Mouse (Mus musculus) megakaryocyte, embryonic 14.5 days (primary cell): Measurements from ENCODE around the gene Spi1. TPM values are rescaled to one million over a fixed set of nuclear protein-coding genes. Genes with fewer than 3 reads are reported as not detected.

Experiments
- H3K27me3 ChIP-seq: replicated peaks from 2 replicates; pipeline ENCODE3; 2012; ENCODE audit warnings: inconsistent platforms
- H3K36me3 ChIP-seq: replicated peaks from 2 replicates; pipeline ENCODE3; 2012; ENCODE audit warnings: low read length, inconsistent platforms, mixed read lengths
- H3K4me1 ChIP-seq: 2 replicates; pipeline ENCODE4 v1.6.1; 2012; ENCODE audit warnings: inconsistent platforms
- H3K4me3 ChIP-seq: replicated peaks from 2 replicates; pipeline ENCODE3; 2012; ENCODE audit warnings: moderate library complexity, mild to moderate bottlenecking, inconsistent platforms
- H3K9me3 ChIP-seq: 2 replicates; pipeline ENCODE4 v1.6.1; 2012; ENCODE audit warnings: inconsistent platforms
- FLI1 ChIP-seq: IDR thresholded peaks from 2 replicates; pipeline ENCODE4 v1.6.1; 2012; ENCODE audit warnings: low read length, inconsistent platforms, mixed read lengths
- GATA1 ChIP-seq: IDR thresholded peaks from 3 replicates; pipeline ENCODE4 v1.6.1; 2012; ENCODE audit warnings: mixed read lengths, low read length, inconsistent platforms, borderline replicate concordance
- polyA plus RNA-seq: library from polyadenylated mRNA; stranded (reverse); fragments of >175 nt; gene quantifications from 2 replicates; pipeline ENCODE4 v1.2.3, GENCODE M21; 2012; ENCODE audit warnings: low replicate concordance; ENCODE audit not compliant: insufficient read depth

The Spi1 gene
- polyA plus RNA-seq, 1 experiment = 123 TPM

- Histone ChIP-seq H3K4me3 (peak overlapping the region; percentile 44), H3K9me3 (no peaks in the 10 kb centered on the region), H3K36me3 (peaks cover 98% of the 10 kb centered on the region), H3K4me1 (peaks cover 12% of the 10 kb centered on the region; the same call in 1 of the 2 replicates), H3K27me3 (no peaks in the 10 kb centered on the region)
- TF ChIP-seq FLI1 (no peak), GATA1 (no peak)
Measured at GRCm38 (mm10) chr2:91163532-91163931, 81.3 kb downstream of the Spi1 start.

- Histone ChIP-seq H3K27me3 (no peaks in the 10 kb centered on the region), H3K4me1 (peaks cover 12% of the 10 kb centered on the region; the same call in 1 of the 2 replicates), H3K9me3 (no peaks in the 10 kb centered on the region), H3K4me3 (no peak overlapping the region), H3K36me3 (peaks cover 98% of the 10 kb centered on the region)
- TF ChIP-seq GATA1 = no peak
- no peak for TF ChIP-seq FLI1
Measured at GRCm38 (mm10) chr2:91164991-91165390, 82.8 kb downstream of the Spi1 start.

Other genes starting within 250 kb of the Spi1 start
- 6.1 and 10.1 TPM in 2 replicates for gene Mtch2, start 235.2 kb upstream of the Spi1 start, polyA plus RNA-seq
- gene C1qtnf4, start 196.5 kb upstream of the Spi1 start, polyA plus RNA-seq = 0.18 TPM in 1 of 2 replicates, not detected in the other
- gene Kbtbd4, start 177.7 kb upstream of the Spi1 start, polyA plus RNA-seq = 2.4 and 5.0 TPM in 2 replicates
- 16.0 and 56.8 TPM in 2 replicates for gene Ndufs3, start 177.6 kb upstream of the Spi1 start, polyA plus RNA-seq
- 8.0 and 10.4 TPM in 2 replicates for gene Celf1, start 142.0 kb upstream of the Spi1 start, polyA plus RNA-seq
- 6.0 and 10.3 TPM in 2 replicates for gene Rapsn, start 46.8 kb upstream of the Spi1 start, polyA plus RNA-seq
- gene Psmc3, start 28.4 kb upstream of the Spi1 start, polyA plus RNA-seq = 29.3 and 127 TPM in 2 replicates
- 28.0 and 30.3 TPM in 2 replicates for gene Slc39a13, start 12.0 kb upstream of the Spi1 start, polyA plus RNA-seq
- 0.20 TPM in 1 of 2 replicates, not detected in the other for gene Mybpc3, start 35.8 kb downstream of the Spi1 start, polyA plus RNA-seq
- 8.8 and 14.6 TPM in 2 replicates for gene Madd, start 101.4 kb downstream of the Spi1 start, polyA plus RNA-seq
- 7.4 TPM in 1 of 2 replicates, not detected in the other for gene Nr1h3, start 120.4 kb downstream of the Spi1 start, polyA plus RNA-seq
- 5.2 and 6.5 TPM in 2 replicates for gene Acp2, start 120.5 kb downstream of the Spi1 start, polyA plus RNA-seq
- 0.57 TPM in 1 of 2 replicates, not detected in the other for gene Ddb2, start 154.6 kb downstream of the Spi1 start, polyA plus RNA-seq
- gene Pacsin3, start 173.6 kb downstream of the Spi1 start, polyA plus RNA-seq = 0.47 TPM in 1 of 2 replicates, not detected in the other
- 19.6 and 28.6 TPM in 2 replicates for gene Arfgap2, start 182.6 kb downstream of the Spi1 start, polyA plus RNA-seq